Mouse (Mus musculus) mature B cell (primary cell): ENCODE results near the gene Pi4kb.

Experiments
- in situ Hi-C: fragments of 300-500 bp; cut with MboI; formaldehyde crosslinking; loops from 2 replicates; pipeline ENCODE4 v1.14.3; 2019

Gene Pi4kb

GRCm38 (mm10) chr3:95056275-95056674 lies 81.7 kb downstream of the Pi4kb start:
- in situ Hi-C loops: no loop called here
